Mouse (Mus musculus) CH12.LX (cell line): Measurements from ENCODE around the gene Med12. TPM values are rescaled to one million over a fixed set of nuclear protein-coding genes. Genes with fewer than 3 reads are reported as not detected.

ENCODE experiments used
- DNase-seq: peaks from one replicate; pipeline ENCODE4 v3.0.0-alpha.2; 2013; ENCODE audit errors: extremely low read depth
- H3K27ac ChIP-seq: 2 replicates; pipeline ENCODE4 v1.5.1; 2012; ENCODE audit warnings: low read depth, mild to moderate bottlenecking, control low read depth, moderate library complexity; ENCODE audit not compliant: insufficient read depth
- H3K27me3 ChIP-seq: replicated peaks from 2 replicates; pipeline ENCODE3; 2012; ENCODE audit warnings: inconsistent platforms
- H3K36me3 ChIP-seq, 2 experiments: replicated peaks in 1 of 2; 2 replicates each; pipeline versions ENCODE3 to v1.6.1; 2012; ENCODE audit warnings: inconsistent platforms in 1 of 2, low read length in 1 of 2, mild to moderate bottlenecking in 1 of 2, mixed read lengths in 1 of 2, moderate library complexity in 1 of 2; ENCODE audit not compliant: control insufficient read depth in 1 of 2, insufficient read depth in 1 of 2
- H3K4me1 ChIP-seq, 2 experiments: 2 replicates each; pipeline ENCODE4 v1.6.1; 2012; ENCODE audit warnings: inconsistent platforms in 1 of 2, moderate library complexity in 1 of 2; ENCODE audit not compliant: insufficient read depth in 2 of 2, control insufficient read depth in 1 of 2
- H3K4me2 ChIP-seq: 2 replicates; pipeline ENCODE4 v1.6.1; 2012; ENCODE audit warnings: low read depth, mild to moderate bottlenecking, control low read depth; ENCODE audit not compliant: poor library complexity, insufficient read depth, severe bottlenecking
- H3K4me3 ChIP-seq, 3 experiments: fragments of 150-350 bp in 1 of 3; sonication (generic) in 1 of 3; replicated peaks in 1 of 3; 2 replicates each; pipeline versions ENCODE3 to v1.5.1; 2011 to 2012; ENCODE audit warnings: low read depth in 2 of 3, low read length in 2 of 3, mild to moderate bottlenecking in 2 of 3, moderate library complexity in 2 of 3, control low read depth in 1 of 3, improper control_type of control experiment in 1 of 3, inconsistent platforms in 1 of 3, mixed read lengths in 1 of 3; ENCODE audit not compliant: poor library complexity in 1 of 3
- H3K79me2 ChIP-seq: replicated peaks from 2 replicates; pipeline ENCODE4 v1.6.1; 2012; ENCODE audit warnings: mild to moderate bottlenecking, moderate library complexity; ENCODE audit not compliant: control insufficient read depth, poor library complexity, insufficient read depth, severe bottlenecking; ENCODE audit errors: extremely low read depth
- H3K9ac ChIP-seq: 2 replicates; pipeline ENCODE4 v1.6.1; 2012; ENCODE audit warnings: low read depth, mild to moderate bottlenecking, control low read depth, moderate library complexity; ENCODE audit not compliant: insufficient read depth
- H3K9me3 ChIP-seq: replicated peaks from 2 replicates; pipeline ENCODE3; 2012; ENCODE audit warnings: low read length, inconsistent platforms, mixed read lengths
- BHLHE40 ChIP-seq: IDR thresholded peaks from 2 replicates; pipeline ENCODE4 v1.6.1; 2011; ENCODE audit warnings: mild to moderate bottlenecking, low read depth, low read length, improper control_type of control experiment
- CHD1 ChIP-seq: IDR thresholded peaks from 2 replicates; pipeline ENCODE4 v1.6.1; 2012; ENCODE audit warnings: low read depth, low read length, improper control_type of control experiment, inconsistent platforms
- CHD2 ChIP-seq: IDR thresholded peaks from 2 replicates; pipeline ENCODE4 v1.6.1; 2011; ENCODE audit warnings: low read length, improper control_type of control experiment
- E2F4 ChIP-seq: IDR thresholded peaks from 2 replicates; pipeline ENCODE4 v1.6.1; 2011; ENCODE audit warnings: low read depth, low read length, improper control_type of control experiment; ENCODE audit not compliant: insufficient replicate concordance
- ETS1 ChIP-seq: conservative IDR thresholded peaks from 2 replicates; pipeline ENCODE4 v1.6.1; 2012; ENCODE audit warnings: low read depth, mild to moderate bottlenecking, inconsistent platforms, low read length, improper control_type of control experiment, moderate library complexity
- GABPA ChIP-seq: IDR thresholded peaks from 2 replicates; pipeline ENCODE4 v1.6.1; 2012; ENCODE audit warnings: low read depth, low read length, improper control_type of control experiment, inconsistent platforms; ENCODE audit not compliant: insufficient replicate concordance
- HCFC1 ChIP-seq: IDR thresholded peaks from 2 replicates; pipeline ENCODE4 v1.6.1; 2012; ENCODE audit warnings: low read depth, mild to moderate bottlenecking, inconsistent platforms, low read length, improper control_type of control experiment
- JUN ChIP-seq: IDR thresholded peaks from 2 replicates; pipeline ENCODE4 v1.6.1; 2011; ENCODE audit warnings: low read depth, mild to moderate bottlenecking, low read length, improper control_type of control experiment, moderate library complexity; ENCODE audit not compliant: insufficient read depth
- MAFK ChIP-seq: IDR thresholded peaks from 2 replicates; pipeline ENCODE4 v1.6.1; 2011; ENCODE audit warnings: low read length, improper control_type of control experiment; ENCODE audit not compliant: insufficient replicate concordance
- MAX ChIP-seq: IDR thresholded peaks from 2 replicates; pipeline ENCODE4 v1.6.1; 2011; ENCODE audit warnings: low read length, improper control_type of control experiment
- MAZ ChIP-seq: IDR thresholded peaks from 2 replicates; pipeline ENCODE4 v1.6.1; 2012; ENCODE audit warnings: low read depth, mild to moderate bottlenecking, inconsistent platforms, low read length, improper control_type of control experiment, moderate library complexity
- MYC ChIP-seq: IDR thresholded peaks from 2 replicates; pipeline ENCODE4 v1.6.1; 2011; ENCODE audit warnings: low read depth, mild to moderate bottlenecking, improper control_type of control experiment, low read length
- NELFE ChIP-seq: IDR thresholded peaks from 2 replicates; pipeline ENCODE4 v1.6.1; 2011; ENCODE audit warnings: low read depth, low read length, improper control_type of control experiment
- NRF1 ChIP-seq: IDR thresholded peaks from 2 replicates; pipeline ENCODE4 v1.6.1; 2014; ENCODE audit warnings: low read depth, mild to moderate bottlenecking, inconsistent platforms, low read length, improper control_type of control experiment, moderate library complexity
- PAX5 ChIP-seq: IDR thresholded peaks from 2 replicates; pipeline ENCODE4 v1.6.1; 2012; ENCODE audit warnings: low read length, inconsistent platforms, mixed read lengths
- POLR2AphosphoS2 ChIP-seq: IDR thresholded peaks from 2 replicates; pipeline ENCODE4 v1.6.1; 2011; ENCODE audit warnings: low read depth, low read length, improper control_type of control experiment
- RAD21 ChIP-seq: IDR thresholded peaks from 2 replicates; pipeline ENCODE4 v1.6.1; 2011; ENCODE audit warnings: low read depth, mild to moderate bottlenecking, low read length, improper control_type of control experiment, moderate library complexity
- RCOR1 ChIP-seq: conservative IDR thresholded peaks from 2 replicates; pipeline ENCODE4 v1.6.1; 2012; ENCODE audit warnings: low read depth, mild to moderate bottlenecking, inconsistent platforms, low read length, improper control_type of control experiment
- SMC3 ChIP-seq: IDR thresholded peaks from 2 replicates; pipeline ENCODE4 v1.6.1; 2011; ENCODE audit warnings: low read depth, low read length, improper control_type of control experiment
- TBP ChIP-seq: conservative IDR thresholded peaks from 2 replicates; pipeline ENCODE4 v1.6.1; 2011; ENCODE audit warnings: low read depth, low read length, improper control_type of control experiment
- TCF12 ChIP-seq: IDR thresholded peaks from 2 replicates; pipeline ENCODE4 v1.6.1; 2014; ENCODE audit warnings: low read depth, mild to moderate bottlenecking, inconsistent platforms, low read length, improper control_type of control experiment
- USF1 ChIP-seq: IDR thresholded peaks from 2 replicates; pipeline ENCODE4 v1.6.1; 2014; ENCODE audit warnings: low read depth, mild to moderate bottlenecking, inconsistent platforms, low read length, improper control_type of control experiment
- USF2 ChIP-seq: conservative IDR thresholded peaks from 2 replicates; pipeline ENCODE4 v1.6.1; 2011; ENCODE audit warnings: low read depth, low read length, improper control_type of control experiment
- ZKSCAN1 ChIP-seq: IDR thresholded peaks from 2 replicates; pipeline ENCODE4 v1.6.1; 2012; ENCODE audit warnings: low read depth, inconsistent platforms, low read length, improper control_type of control experiment, borderline replicate concordance
- ZMIZ1 ChIP-seq: IDR thresholded peaks from 2 replicates; pipeline ENCODE4 v1.6.1; 2012; ENCODE audit warnings: low read depth, mild to moderate bottlenecking, inconsistent platforms, low read length, improper control_type of control experiment
- ZNF384 ChIP-seq: IDR thresholded peaks from 2 replicates; pipeline ENCODE4 v1.6.1; 2012; ENCODE audit warnings: low read depth, low read length, improper control_type of control experiment, inconsistent platforms
- dilution Hi-C: fragments of 300-500 bp; cut with MboI; formaldehyde crosslinking; loops from 2 replicates; pipeline ENCODE4 v1.14.3; 2020; ENCODE audit warnings: low sequenced_read_pairs; ENCODE audit not compliant: extremely low pct_unique_long_range_greater_than_20kb, extremely low pct_ligation_motif_present
- in situ Hi-C: fragments of 300-500 bp; cut with MboI; formaldehyde crosslinking; loops from 3 replicates; pipeline ENCODE4 v1.14.3; 2019; ENCODE audit warnings: low sequenced_read_pairs, low pct_ligation_motif_present, low pct_unique_long_range_greater_than_20kb, mixed read lengths
- polyA plus RNA-seq: library from polyadenylated mRNA; unstranded; fragments of >175 nt; gene quantifications from 2 replicates; pipeline ENCODE4 v1.2.1, GENCODE M21; 2012; ENCODE audit warnings: low read depth; ENCODE audit not compliant: insufficient read length
- total RNA-seq, 2 experiments: library from RNA; depleted of rRNA; stranded (reverse); fragments of 300-350 nt in 1 of 2; fragments of >200 nt in 1 of 2; gene quantifications; 2 replicates each; pipeline ENCODE4 v1.2.3; 2012 to 2014

Med12 gene
- total and polyA plus RNA-seq, 3 experiments = 15.7 to 66.4 (median 40.3) TPM

GRCm38 (mm10) chrX:101345456-101345855, 71.6 kb downstream of the Med12 start:
- Histone ChIP-seq H3K27me3 (no peaks in the 10 kb centered on the region), H3K27ac (no peak overlapping the region), H3K4me2 (no peak overlapping the region), H3K36me3 (no peaks in the 10 kb centered on the region), H3K79me2 (no peaks in the 10 kb centered on the region), H3K4me3 (no peak overlapping the region)
- in situ Hi-C loops = no loop called here
- no peak for DNase-seq
- no peak for TF ChIP-seq JUN
- no peak for TF ChIP-seq RAD21
- TF ChIP-seq RCOR1 = no peak
- TF ChIP-seq MYC = no peak
- TF ChIP-seq ZMIZ1 = no peak
- no peak for TF ChIP-seq CHD2
- TF ChIP-seq USF2 = no peak
- no peak for TF ChIP-seq PAX5
- TF ChIP-seq HCFC1 = no peak
- TF ChIP-seq ZKSCAN1 = no peak
- TF ChIP-seq POLR2AphosphoS2 = no peak
- no peak for TF ChIP-seq NELFE
- TF ChIP-seq BHLHE40 = no peak
- no peak for TF ChIP-seq CHD1
- TF ChIP-seq, all 38 proteins: peak for 0
- dilution Hi-C loops = no loop called here
- peaks cover 3% of the 10 kb centered on the region in 2 experiments; a peak in 1 of 4 replicates for H3K4me1 ChIP-seq
- H3K9ac ChIP-seq = no peak overlapping the region
- no peaks in the 10 kb centered on the region for H3K9me3 ChIP-seq

- dilution Hi-C loops (no loop called here), in situ Hi-C loops (no loop called here)
- no peak overlapping the region for H3K9ac ChIP-seq
- TF ChIP-seq CHD1 (no peak), RAD21 (no peak), HCFC1 (no peak), USF1 (no peak), E2F4 (no peak), SMC3 (no peak), ETS1 (no peak), MAX (no peak), MAZ (no peak), ZKSCAN1 (no peak), USF2 (no peak), TCF12 (no peak), PAX5 (no peak), MAFK (no peak), GABPA (no peak), ZNF384 (no peak), JUN (no peak), TBP (no peak), NRF1 (no peak), MYC (no peak)
- no peak overlapping the region for H3K27ac ChIP-seq
- H3K27me3 ChIP-seq = no peaks in the 10 kb centered on the region
- peaks cover 1 to 2% of the 10 kb centered on the region in 2 experiments; a peak in 1 of 4 replicates for H3K4me1 ChIP-seq
- no peak overlapping the region for H3K4me2 ChIP-seq
- H3K9me3 ChIP-seq = no peaks in the 10 kb centered on the region
- H3K36me3 ChIP-seq = no peaks in the 10 kb centered on the region
- DNase-seq = no peak
- H3K79me2 ChIP-seq = no peaks in the 10 kb centered on the region
- H3K4me3 ChIP-seq = no peak overlapping the region
Observed at GRCm38 (mm10) chrX:101346475-101346874, 72.6 kb downstream of the Med12 start.
